Mouse (Mus musculus): Measurements from ENCODE around the gene Gab2. TPM values are rescaled to one million over a fixed set of nuclear protein-coding genes. Genes with fewer than 3 reads are reported as not detected.
"Not testable (repeated sequence)": the region's sequence is repeated elsewhere in the genome, so short reads cannot be mapped to it uniquely, and the experiment has no call there.

Gab2 gene
- polyA plus RNA-seq, 1 experiment: 34.0 TPM

- no peak for DNase-seq (ENCODE audit: low read depth)
Observed at GRCm38 (mm10) chr7:97136453-97136852, 55.1 kb downstream of the Gab2 start.

- DNase-seq (ENCODE audit: low read depth): no peak
Observed at GRCm38 (mm10) chr7:97151082-97151813, 69.9 kb downstream of the Gab2 start.

GRCm38 (mm10) chr7:97154756-97155487 lies 73.5 kb downstream of the Gab2 start:
- no peak for DNase-seq (ENCODE audit: low read depth)

DNA sequence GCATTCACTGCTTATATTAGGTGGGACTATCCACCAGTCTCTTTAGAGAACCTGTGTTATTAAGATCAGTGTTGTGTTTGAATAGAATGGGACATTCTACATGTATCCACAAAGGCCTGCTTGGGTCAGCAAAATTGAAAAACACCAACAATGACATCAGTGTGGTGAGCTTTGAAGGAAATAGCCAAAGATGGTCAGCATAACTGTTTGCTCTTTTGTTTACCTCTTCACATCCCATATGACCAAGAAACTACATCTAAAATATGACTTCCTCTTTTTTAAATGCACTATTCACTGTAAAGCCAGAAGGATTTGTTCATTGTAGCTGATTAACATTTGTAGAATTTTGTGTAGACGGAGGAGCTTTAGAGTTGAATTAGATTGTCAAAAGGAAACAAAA lies 82.9 kb downstream of the Gab2 start:
- DNase-seq (ENCODE audit: low read depth): no peak

GRCm38 (mm10) chr7:97171089-97171488 lies 89.7 kb downstream of the Gab2 start:
- no peak for DNase-seq (ENCODE audit: low read depth)

- no peak for DNase-seq (ENCODE audit: low read depth)
Observed at GRCm38 (mm10) chr7:97171719-97172118, 90.3 kb downstream of the Gab2 start.

GRCm38 (mm10) chr7:97172126-97172525 lies 90.7 kb downstream of the Gab2 start:
- DNase-seq (ENCODE audit: low read depth): no peak

DNA sequence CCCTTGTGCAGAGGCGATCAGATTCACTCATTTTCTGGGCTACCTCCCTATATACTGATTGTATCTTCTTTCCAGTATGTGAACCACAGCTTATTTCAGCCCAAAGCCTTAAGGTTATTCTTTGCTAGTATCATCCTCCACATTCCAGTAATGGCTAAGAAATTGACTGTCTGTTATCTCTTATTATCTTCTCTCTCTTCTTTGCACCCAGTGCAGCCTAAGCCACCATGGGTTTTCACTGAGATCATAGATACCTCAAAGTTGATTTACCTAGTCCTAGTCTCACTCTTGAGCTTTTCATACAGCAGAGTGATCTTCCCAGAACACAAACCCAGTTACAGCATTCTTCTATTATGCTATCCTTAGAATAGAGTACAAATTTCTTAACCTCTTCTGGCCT lies 100.5 kb downstream of the Gab2 start:
- no peak for DNase-seq (ENCODE audit: low read depth)

- DNase-seq (ENCODE audit: low read depth): no peak
Observed at GRCm38 (mm10) chr7:97183426-97183825, 102.0 kb downstream of the Gab2 start.

DNA sequence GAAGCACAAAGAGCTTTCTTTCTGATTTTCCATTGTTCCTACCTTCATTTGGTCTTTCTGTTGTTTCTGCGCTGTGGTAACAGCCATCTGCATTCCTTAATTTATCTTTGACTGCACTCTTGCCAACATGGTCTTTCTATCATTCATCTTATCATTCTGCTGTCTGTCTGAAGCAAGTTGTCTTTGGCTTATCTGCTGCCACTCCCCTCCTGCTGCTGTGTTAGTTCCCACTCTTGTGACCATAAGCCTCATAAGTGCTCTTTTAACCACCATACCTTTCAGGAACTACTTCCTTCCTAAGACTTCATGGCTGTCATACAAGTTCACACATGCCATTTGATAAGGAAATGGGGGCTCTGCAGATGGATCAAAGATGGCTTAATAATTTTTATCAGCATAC lies 102.6 kb downstream of the Gab2 start:
- no peak for DNase-seq (ENCODE audit: low read depth)

GRCm38 (mm10) chr7:97187387-97188081 lies 106.1 kb downstream of the Gab2 start:
- DNase-seq (ENCODE audit: low read depth): no peak

GRCm38 (mm10) chr7:97189116-97189515 lies 107.7 kb downstream of the Gab2 start:
- no peak for DNase-seq (ENCODE audit: low read depth)

DNA sequence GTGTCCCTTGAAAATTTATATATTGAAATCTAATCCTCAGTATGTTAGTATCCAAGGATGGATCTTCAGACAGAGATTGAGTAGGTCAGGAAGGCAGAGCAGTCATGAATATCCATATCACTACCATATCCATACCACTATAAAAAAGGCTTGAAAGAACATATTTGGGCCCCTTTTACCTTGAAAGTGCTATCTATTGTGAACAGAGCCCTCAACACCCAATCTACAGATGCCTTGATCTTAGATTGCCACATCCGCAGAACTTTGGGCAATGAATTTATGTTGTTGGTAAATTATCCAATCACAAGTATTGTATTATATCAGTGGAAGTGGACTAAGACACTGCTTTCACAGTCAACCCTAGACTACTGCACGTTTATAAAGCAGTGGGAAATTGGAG lies 122.5 kb downstream of the Gab2 start:
- no peak for DNase-seq (ENCODE audit: low read depth)

- DNase-seq (ENCODE audit: low read depth): no peak
Observed at GRCm38 (mm10) chr7:97208811-97209549, 127.6 kb downstream of the Gab2 start.

- no peak for DNase-seq (ENCODE audit: low read depth)
Observed at GRCm38 (mm10) chr7:97210064-97210685, 128.8 kb downstream of the Gab2 start.

- no peak for DNase-seq (ENCODE audit: low read depth)
Observed at GRCm38 (mm10) chr7:97211117-97211516, 129.7 kb downstream of the Gab2 start.

DNA sequence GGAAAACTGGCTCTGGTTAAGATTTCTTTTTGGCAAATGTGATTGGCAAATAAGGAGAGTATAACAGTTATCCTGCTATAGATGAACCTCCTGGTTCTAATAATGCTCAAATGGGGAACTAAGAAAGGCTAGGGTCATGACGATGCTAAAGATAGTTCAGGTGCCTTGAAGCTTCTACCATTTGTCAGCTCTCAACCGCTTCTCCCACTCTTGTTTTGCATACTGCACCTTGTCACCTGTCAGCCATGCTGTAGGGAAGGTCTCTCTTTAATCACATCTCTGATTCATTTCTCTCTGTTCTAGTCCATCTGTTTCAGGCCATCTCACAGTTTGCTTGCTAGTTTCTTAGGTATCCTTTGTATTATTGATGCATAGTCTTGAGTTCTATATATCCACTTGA lies 142.4 kb downstream of the Gab2 start:
- no peak for DNase-seq (ENCODE audit: low read depth)

- DNase-seq (ENCODE audit: low read depth): no peak
Observed at GRCm38 (mm10) chr7:97245261-97245949, 164.0 kb downstream of the Gab2 start.

DNA sequence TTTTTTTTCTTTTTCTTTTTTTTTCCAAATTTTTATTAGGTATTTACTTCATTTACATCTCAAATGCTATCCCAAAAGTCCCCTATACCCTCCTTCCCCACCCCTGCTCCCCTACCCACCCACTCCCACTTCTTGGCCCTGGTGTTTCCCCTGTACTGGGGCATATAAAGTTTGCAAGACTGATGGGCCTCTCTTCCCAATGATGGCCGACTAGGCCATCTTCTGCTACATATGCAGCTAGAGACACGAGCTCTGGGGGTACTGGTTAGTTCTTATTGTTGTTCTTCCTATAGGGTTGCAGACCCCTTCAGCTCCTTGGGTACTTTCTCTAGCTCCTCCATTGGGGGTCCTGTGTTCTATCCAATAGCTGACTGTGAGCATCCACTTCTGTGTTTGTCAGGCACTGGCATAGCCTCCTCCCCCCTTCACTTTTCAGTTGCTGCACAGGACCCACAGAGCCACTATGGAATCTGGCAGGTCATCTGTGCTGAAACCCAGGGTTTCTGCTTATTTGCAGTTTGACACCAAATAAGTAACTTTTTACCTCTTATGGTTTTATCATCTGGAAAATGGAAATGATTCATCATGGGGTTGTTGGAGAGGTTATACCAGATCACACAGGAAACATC lies 164.7 kb downstream of the Gab2 start:
- DNase-seq (ENCODE audit: low read depth): not testable (repeated sequence)

DNA sequence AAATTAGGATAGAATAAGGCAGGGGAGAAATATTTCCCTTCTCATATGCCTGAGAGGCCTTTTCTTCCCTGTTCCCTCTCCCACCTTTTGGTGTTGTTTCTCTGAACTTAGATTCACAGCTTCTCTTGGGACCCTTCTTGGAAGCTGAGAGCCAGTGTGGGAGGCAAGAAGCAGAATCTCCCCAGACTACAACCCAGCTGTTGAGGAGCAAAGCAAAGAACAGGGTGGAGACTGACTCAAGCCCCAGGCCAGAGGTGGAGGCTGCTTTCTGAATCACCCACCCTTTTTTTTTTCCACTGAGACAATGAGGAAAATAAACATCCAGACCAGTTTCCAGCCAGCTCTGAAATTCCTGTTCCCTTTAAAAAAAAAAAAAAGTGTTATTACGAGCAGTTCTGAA lies 166.3 kb downstream of the Gab2 start:
- no peak for DNase-seq (ENCODE audit: low read depth)

DNA sequence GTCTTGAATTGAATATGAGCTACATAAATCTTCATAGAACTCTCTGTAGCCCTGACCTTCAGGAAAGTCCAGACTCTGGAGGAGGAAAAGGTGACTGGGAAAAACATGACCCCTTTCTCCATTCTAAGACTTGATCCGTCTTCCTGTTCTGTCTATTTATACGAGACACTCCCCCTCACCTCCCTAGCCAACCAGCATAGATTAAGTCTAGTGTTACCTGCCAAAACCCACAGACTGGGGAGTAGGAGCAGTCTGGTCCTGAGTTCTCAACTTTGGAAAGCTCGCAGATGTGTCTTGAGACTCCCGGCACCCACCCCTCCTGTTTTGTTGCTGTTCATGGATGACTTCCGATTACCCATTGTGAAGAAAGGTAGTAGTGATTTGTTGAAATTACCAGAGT lies 166.8 kb downstream of the Gab2 start:
- no peak for DNase-seq (ENCODE audit: low read depth)

Data from gonadal fat pad, adult 2 months (tissue).